17 mouse cellular contexts compared by ENCODE assay signal in the genomic region with DNA sequence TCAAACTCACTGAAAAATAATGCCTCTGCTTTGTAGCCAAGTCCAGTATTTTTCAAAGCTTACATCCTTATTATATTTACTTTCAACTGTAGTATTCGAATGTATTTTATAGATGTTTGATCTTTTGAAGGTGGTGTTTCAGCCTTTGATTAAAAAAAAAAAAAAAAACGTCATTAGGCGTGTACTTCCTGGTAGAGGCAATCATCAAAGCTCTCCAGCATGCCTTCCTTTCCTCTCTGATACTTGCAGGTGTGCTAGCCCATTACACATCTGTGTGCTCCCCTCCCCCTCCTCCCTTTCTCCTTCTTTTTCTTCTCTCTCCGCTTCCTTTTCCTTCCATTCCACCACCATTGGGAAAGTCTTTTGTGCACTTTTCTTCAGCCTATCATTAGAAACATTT.
DNase-seq lines count a peak whose midpoint lies in the region; ATAC-seq and TF ChIP-seq lines count a peak whose summit lies in the region.
"Had no signal": no experiment of that assay in that cellular context is flagged by ENCODE, and none has a peak within 500 bp of the region (broad histone marks: within the 10 kb centered on the region; RNA-seq: fewer than 3 reads in every experiment).

No protein-coding gene starts in this region.

- H3K27me3 ChIP-seq in liver, embryonic 16.5 days (ENCODE audit: control insufficient read depth, insufficient read depth, low read depth, low read length), result no peaks in the 10 kb centered on the region
- H3K27me3 ChIP-seq in liver, embryonic 11.5 days (replicated peaks; ENCODE audit: control insufficient read depth, insufficient read depth, low read length), result no peaks in the 10 kb centered on the region
- no peaks in the 10 kb centered on the region for H3K27me3 ChIP-seq in liver, postnatal 0 days (ENCODE audit: insufficient read depth, low read length)
- H3K27me3 ChIP-seq: embryonic facial prominence, embryonic 13.5 days; heart, embryonic 12.5 days; limb, embryonic 12.5 days; lung, embryonic 15.5 days had no signal

- H3K9ac ChIP-seq in liver, embryonic 16.5 days (ENCODE audit: low read depth, low read length), result no peak overlapping the region
- no peak overlapping the region for H3K9ac ChIP-seq in liver, embryonic 11.5 days (ENCODE audit: low read depth, low read length)
- no peak overlapping the region for H3K9ac ChIP-seq in liver, postnatal 0 days (replicated peaks)
- H3K9ac ChIP-seq: embryonic facial prominence, embryonic 13.5 days; heart, embryonic 12.5 days; limb, embryonic 12.5 days; lung, embryonic 15.5 days had no signal

- 49% methylated on average over 4 of the region's 4 CpGs for WGBS in liver, embryonic 16.5 days (ENCODE audit: insufficient replicate concordance)
- 57% methylated on average over 4 of the region's 4 CpGs for WGBS in liver, embryonic 11.5 days
- 62% methylated on average over 4 of the region's 4 CpGs for WGBS in liver, postnatal 0 days (ENCODE audit: insufficient replicate concordance)

- no peaks in the 10 kb centered on the region for H3K9me3 ChIP-seq in liver, embryonic 16.5 days (replicated peaks; ENCODE audit: control insufficient read depth, low read length)
- no peaks in the 10 kb centered on the region for H3K9me3 ChIP-seq in liver, embryonic 11.5 days (ENCODE audit: control insufficient read depth, low read length)
- H3K9me3 ChIP-seq in liver, postnatal 0 days (ENCODE audit: low read length), result no peaks in the 10 kb centered on the region
- H3K9me3 ChIP-seq: embryonic facial prominence, embryonic 13.5 days; heart, embryonic 12.5 days; lung, embryonic 15.5 days had no signal

- TF ChIP-seq CTCF in liver, postnatal 0 days (IDR thresholded peaks at IDR 0.05; ENCODE audit: low read depth), result no peak

- H3K4me2 ChIP-seq in liver, embryonic 16.5 days (ENCODE audit: low read depth, low read length), result peak overlapping the region; percentile 6; the same call in 1 of the 2 replicates
- no peak overlapping the region for H3K4me2 ChIP-seq in liver, embryonic 11.5 days
- H3K4me2 ChIP-seq in liver, postnatal 0 days (ENCODE audit: low read depth, low read length), result no peak overlapping the region
- H3K4me2 ChIP-seq: embryonic facial prominence, embryonic 13.5 days; heart, embryonic 12.5 days; limb, embryonic 12.5 days; lung, embryonic 15.5 days had no signal

- no peak for TF ChIP-seq EP300 in liver, postnatal 0 days (IDR thresholded peaks at IDR 0.05; ENCODE audit: low read depth)

- no peaks in the 10 kb centered on the region for H3K36me3 ChIP-seq in liver, embryonic 16.5 days (ENCODE audit: control insufficient read depth, insufficient read depth)
- H3K36me3 ChIP-seq in liver, embryonic 11.5 days (ENCODE audit: control insufficient read depth, insufficient read depth, low read length), result peaks cover 1% of the 10 kb centered on the region; the same call in 1 of the 2 replicates
- no peaks in the 10 kb centered on the region for H3K36me3 ChIP-seq in liver, postnatal 0 days (replicated peaks; ENCODE audit: insufficient read depth, low read length)
- H3K36me3 ChIP-seq: lung, embryonic 15.5 days had no signal

- H3K4me3 ChIP-seq in liver, embryonic 16.5 days (ENCODE audit: low read depth, low read length), result no peak overlapping the region
- H3K4me3 ChIP-seq in liver, embryonic 11.5 days (ENCODE audit: low read depth, low read length), result no peak overlapping the region
- no peak overlapping the region for H3K4me3 ChIP-seq in liver, postnatal 0 days (ENCODE audit: low read depth, low read length)
- H3K4me3 ChIP-seq: embryonic facial prominence, embryonic 13.5 days; heart, embryonic 12.5 days; limb, embryonic 12.5 days; lung, embryonic 15.5 days had no signal

- no peak for ATAC-seq in liver, embryonic 16.5 days (ENCODE audit: low read depth)
- no peak for ATAC-seq in liver, embryonic 11.5 days (replicated peaks; ENCODE audit: low FRiP score)
- ATAC-seq in activated CD4-positive, CD25-positive, alpha-beta regulatory T cell, adult 4 months, result peak; percentile 88
- ATAC-seq in liver, postnatal 0 days, result no peak
- ATAC-seq: forebrain, embryonic 16.5 days; hindbrain, embryonic 16.5 days had no signal

- no peak for DNase-seq in liver, embryonic 11.5 days (ENCODE audit: low spot score)
- DNase-seq in liver, postnatal 0 days, result no peak
- DNase-seq in frontal cortex, postnatal 14 days (ENCODE audit: low spot score in 2 of 2), result no peak
- DNase-seq in embryo, embryonic 10.5 days (ENCODE audit: low spot score), result no peak
- no peak for DNase-seq in lung, adult 18-20 months
- DNase-seq: adrenal gland, postnatal 14 days; cerebellum, adult 2 months; midbrain, embryonic 14.5 days had no signal

- H3K4me1 ChIP-seq in liver, embryonic 16.5 days (ENCODE audit: control insufficient read depth, low read depth, low read length), result peaks cover 29% of the 10 kb centered on the region
- H3K4me1 ChIP-seq in liver, embryonic 11.5 days (replicated peaks; ENCODE audit: control insufficient read depth, insufficient read depth, low read length), result peaks cover 37% of the 10 kb centered on the region
- H3K4me1 ChIP-seq in liver, postnatal 0 days (ENCODE audit: insufficient read depth), result peaks cover 29% of the 10 kb centered on the region

- peak overlapping the region; percentile 48 for H3K27ac ChIP-seq in liver, embryonic 16.5 days (ENCODE audit: low read length)
- no peak overlapping the region for H3K27ac ChIP-seq in liver, embryonic 11.5 days (ENCODE audit: low read depth, low read length)
- peak overlapping the region; percentile 41; the same call in 1 of the 2 replicates for H3K27ac ChIP-seq in liver, postnatal 0 days (ENCODE audit: low read depth)
- H3K27ac ChIP-seq: embryonic facial prominence, embryonic 13.5 days; kidney, postnatal 0 days; limb, embryonic 12.5 days; lung, embryonic 15.5 days had no signal
